Mouse (Mus musculus) T-helper 2 cell (primary cell): ENCODE results near the gene Gsto2.
"Not testable (repeated sequence)": the region's sequence is repeated elsewhere in the genome, so short reads cannot be mapped to it uniquely, and the experiment has no call there.

Source experiments
- in situ Hi-C: fragments of 300-600 bp; cut with MboI, MseI; formaldehyde crosslinking; loops from one replicate; pipeline ENCODE4 v1.15.1; 2025; ENCODE audit warnings: high pct_unique_total_duplicates

The Gsto2 gene

GRCm38 (mm10) chr19:47865353-47865947 is at the start of gene Gsto2:
Gene Gsto2, plus strand, starts transcription at chr19:47865534.
- in situ Hi-C loops, result no loop called here

GRCm38 (mm10) chr19:47817692-47818091 is 47.6 kb upstream of the Gsto2 start:
- in situ Hi-C loops, result no loop called here

GRCm38 (mm10) chr19:47820832-47821493 is 44.4 kb upstream of the Gsto2 start:
- in situ Hi-C loops, result loop anchor here (10.0 kb wide), 1 partner anchor 316 kb away; no protein-coding TSS in a partner anchor

- in situ Hi-C loops, result loop anchor here (10.0 kb wide), 1 partner anchor 317 kb away; no protein-coding TSS in a partner anchor
Observed at GRCm38 (mm10) chr19:47821494-47821872, 43.9 kb upstream of the Gsto2 start.

GRCm38 (mm10) chr19:47822143-47822796 is 43.1 kb upstream of the Gsto2 start:
- in situ Hi-C loops, result loop anchor here (10.0 kb wide), 1 partner anchor 317 kb away; no protein-coding TSS in a partner anchor

GRCm38 (mm10) chr19:47824026-47824425 is 41.3 kb upstream of the Gsto2 start:
- in situ Hi-C loops, result loop anchor here (10.0 kb wide), 1 partner anchor 319 kb away; no protein-coding TSS in a partner anchor

GRCm38 (mm10) chr19:47829913-47830450 is 35.4 kb upstream of the Gsto2 start:
- in situ Hi-C loops, result loop anchor here (10.0 kb wide), 1 partner anchor 325 kb away; no protein-coding TSS in a partner anchor

GRCm38 (mm10) chr19:47831111-47831510 is 34.2 kb upstream of the Gsto2 start:
- in situ Hi-C loops, result no loop called here

- in situ Hi-C loops, result no loop called here
Observed at GRCm38 (mm10) chr19:47832316-47832715, 33.0 kb upstream of the Gsto2 start.

GRCm38 (mm10) chr19:47834614-47835013 is 30.7 kb upstream of the Gsto2 start:
- in situ Hi-C loops, result no loop called here

GRCm38 (mm10) chr19:47835776-47836175 is 29.6 kb upstream of the Gsto2 start:
- in situ Hi-C loops, result no loop called here

- in situ Hi-C loops, result no loop called here
Observed at GRCm38 (mm10) chr19:47836701-47837526, 28.4 kb upstream of the Gsto2 start.

GRCm38 (mm10) chr19:47837527-47837901 is 27.8 kb upstream of the Gsto2 start:
- in situ Hi-C loops, result no loop called here

GRCm38 (mm10) chr19:47841234-47841633 is 24.1 kb upstream of the Gsto2 start:
- in situ Hi-C loops, result not testable (repeated sequence)

GRCm38 (mm10) chr19:47849735-47850134 is 15.6 kb upstream of the Gsto2 start:
- in situ Hi-C loops, result no loop called here

- in situ Hi-C loops, result not testable (repeated sequence)
Observed at GRCm38 (mm10) chr19:47852131-47852530, 13.2 kb upstream of the Gsto2 start.

GRCm38 (mm10) chr19:47853053-47853452 is 12.3 kb upstream of the Gsto2 start:
- in situ Hi-C loops, result no loop called here

- in situ Hi-C loops, result no loop called here
Observed at GRCm38 (mm10) chr19:47853951-47854795, 11.2 kb upstream of the Gsto2 start.

- in situ Hi-C loops, result no loop called here
Observed at GRCm38 (mm10) chr19:47854796-47855783, 10.2 kb upstream of the Gsto2 start, which contains the start of gene Gsto1. Gene Gsto1, plus strand, starts transcription at chr19:47854970.
